Mouse (Mus musculus) kidney, postnatal 0 days (tissue): ENCODE data around the gene Farp1. TPM values are rescaled to one million over a fixed set of nuclear protein-coding genes. Genes with fewer than 3 reads are reported as not detected.
A peak's percentile ranks its signal among the peaks of the same experiment; 100 is the strongest.
"Not testable (repeated sequence)": the region's sequence is repeated elsewhere in the genome, so short reads cannot be mapped to it uniquely, and the experiment has no call there.

Experiments
- ATAC-seq: fragments of 200-750 bp; cut with Nextera tagmentation; replicated peaks from 2 replicates; pipeline ENCODE4 v1.8.0; 2017; ENCODE audit warnings: low read depth, moderate number of reproducible peaks, moderate TSS enrichment, moderate library complexity; ENCODE audit not compliant: low FRiP score
- DNase-seq: peaks from one replicate; pipeline ENCODE4 v3.0.0-alpha.2; 2016; ENCODE audit warnings: low spot score
- H3K27ac ChIP-seq: fragments of 300-500 bp; sonication (generic); 2 replicates; pipeline ENCODE4 v1.5.1; 2014; ENCODE audit warnings: mild to moderate bottlenecking
- H3K27me3 ChIP-seq: fragments of 300-500 bp; sonication (generic); 2 replicates; pipeline ENCODE4 v1.6.1; 2014; ENCODE audit warnings: low read length, mixed read lengths; ENCODE audit not compliant: insufficient read depth
- H3K36me3 ChIP-seq: fragments of 300-500 bp; sonication (generic); 2 replicates; pipeline ENCODE4 v1.6.1; 2014; ENCODE audit warnings: low read length, mixed read lengths; ENCODE audit not compliant: insufficient read depth
- H3K4me1 ChIP-seq: fragments of 300-500 bp; sonication (generic); replicated peaks from 2 replicates; pipeline ENCODE4 v1.6.1; 2014; ENCODE audit warnings: antibody characterized with exemption, low read length, mixed read lengths; ENCODE audit not compliant: insufficient read depth
- H3K4me2 ChIP-seq: fragments of 300-500 bp; sonication (generic); 2 replicates; pipeline ENCODE4 v1.6.1; 2014; ENCODE audit warnings: mild to moderate bottlenecking, low read length, moderate library complexity, mixed read lengths
- H3K4me3 ChIP-seq: fragments of 300-500 bp; sonication (generic); replicated peaks from 2 replicates; pipeline ENCODE4 v1.5.1; 2014; ENCODE audit warnings: low read depth, low read length
- H3K9ac ChIP-seq: fragments of 300-500 bp; sonication (generic); 2 replicates; pipeline ENCODE4 v1.6.1; 2014; ENCODE audit warnings: low read depth, low read length
- H3K9me3 ChIP-seq: fragments of 300-500 bp; sonication (generic); replicated peaks from 2 replicates; pipeline ENCODE4 v1.6.1; 2016; ENCODE audit warnings: low read length, inconsistent platforms, mixed read lengths
- CTCF ChIP-seq: IDR thresholded peaks from 2 replicates; pipeline ENCODE4 v1.5.1; 2016; ENCODE audit warnings: antibody characterized with exemption, low read depth, mild to moderate bottlenecking, moderate library complexity
- WGBS: fragments of 180-500 bp; shearing (Covaris S2); extraction: QIAGEN DNeasy Blood & Tissue Kit; methylation state at CpG from one replicate; pipeline ENCODE4 v1.1.7; 2014; 5-methylcytosine and 5-hydroxymethylcytosine counted together
- polyA plus RNA-seq: library from polyadenylated mRNA; unstranded; fragments of >200 nt; fragmentation: Nextera tagmentation; extraction: Ambion mirVana; gene quantifications from 2 replicates; pipeline ENCODE4 v1.2.1, GENCODE M21; 2015

Farp1 gene
- polyA plus RNA-seq, 1 experiment from 2014 or later: 23.4 TPM

- TF ChIP-seq CTCF: no peak
- Histone ChIP-seq H3K4me1 (peaks cover 12% of the 10 kb centered on the region; the same call in 1 of the 2 replicates), H3K9me3 (no peaks in the 10 kb centered on the region), H3K4me3 (peak overlapping the region; percentile 98), H3K9ac (peak overlapping the region; percentile 87), H3K27me3 (no peaks in the 10 kb centered on the region), H3K27ac (peak overlapping the region; percentile 83), H3K4me2 (peak overlapping the region; percentile 67), H3K36me3 (no peaks in the 10 kb centered on the region)
- ATAC-seq (no peak), DNase-seq (peak; percentile 64)
- 1% methylated on average over 19 of the region's 19 CpGs for WGBS
Observed at GRCm38 (mm10) chr14:121036612-121037221, 1.7 kb downstream of the Farp1 start.

- Histone ChIP-seq H3K4me3 (peak overlapping the region; percentile 98), H3K27ac (peak overlapping the region; percentile 83; the same call in 1 of the 2 replicates), H3K9ac (peak overlapping the region; percentile 87), H3K36me3 (no peaks in the 10 kb centered on the region), H3K9me3 (no peaks in the 10 kb centered on the region), H3K4me2 (peak overlapping the region; percentile 67), H3K27me3 (no peaks in the 10 kb centered on the region), H3K4me1 (peaks cover 12% of the 10 kb centered on the region; the same call in 1 of the 2 replicates)
- DNase-seq: no peak
- ATAC-seq: no peak
- 2% methylated on average over 7 of the region's 7 CpGs for WGBS
- no peak for TF ChIP-seq CTCF
Observed at GRCm38 (mm10) chr14:121037276-121037675, 2.3 kb downstream of the Farp1 start.

GRCm38 (mm10) chr14:121038676-121039075 lies 3.7 kb downstream of the Farp1 start:
- H3K9ac ChIP-seq: no peak overlapping the region
- peaks cover 12% of the 10 kb centered on the region; the same call in 1 of the 2 replicates for H3K4me1 ChIP-seq
- ATAC-seq (no peak), DNase-seq (no peak)
- H3K4me2 ChIP-seq: no peak overlapping the region
- no peak overlapping the region for H3K4me3 ChIP-seq
- H3K27me3 ChIP-seq: no peaks in the 10 kb centered on the region
- 61% methylated on average over 5 of the region's 5 CpGs for WGBS
- no peak for TF ChIP-seq CTCF
- H3K27ac ChIP-seq: no peak overlapping the region
- H3K9me3 ChIP-seq: no peaks in the 10 kb centered on the region
- no peaks in the 10 kb centered on the region for H3K36me3 ChIP-seq

GRCm38 (mm10) chr14:121044145-121044544 lies 9.1 kb downstream of the Farp1 start:
- Histone ChIP-seq H3K9ac (no peak overlapping the region), H3K9me3 (no peaks in the 10 kb centered on the region), H3K4me3 (no peak overlapping the region), H3K27ac (no peak overlapping the region), H3K27me3 (no peaks in the 10 kb centered on the region), H3K4me1 (0 out of 2 replicates have a peak, but pooled peaks cover 5% of the 10 kb centered on the region), H3K4me2 (no peak overlapping the region), H3K36me3 (no peaks in the 10 kb centered on the region)
- WGBS: 82% methylated on average over 3 of the region's 3 CpGs
- DNase-seq: no peak
- no peak for TF ChIP-seq CTCF
- ATAC-seq: no peak

- ATAC-seq (no peak), DNase-seq (no peak)
- no peaks in the 10 kb centered on the region for H3K9me3 ChIP-seq
- no peak overlapping the region for H3K4me2 ChIP-seq
- H3K36me3 ChIP-seq: no peaks in the 10 kb centered on the region
- no peak overlapping the region for H3K4me3 ChIP-seq
- no peak overlapping the region for H3K27ac ChIP-seq
- 82% methylated on average over 9 of the region's 9 CpGs for WGBS
- peaks cover 17% of the 10 kb centered on the region; the same call in 1 of the 2 replicates for H3K4me1 ChIP-seq
- H3K27me3 ChIP-seq: no peaks in the 10 kb centered on the region
- TF ChIP-seq CTCF: no peak
- H3K9ac ChIP-seq: no peak overlapping the region
Observed at GRCm38 (mm10) chr14:121046313-121046961, 11.4 kb downstream of the Farp1 start.

GRCm38 (mm10) chr14:121047780-121048179 lies 12.8 kb downstream of the Farp1 start:
- H3K4me3 ChIP-seq: no peak overlapping the region
- 69% methylated on average over 6 of the region's 6 CpGs for WGBS
- no peaks in the 10 kb centered on the region for H3K9me3 ChIP-seq
- no peak for DNase-seq
- no peak overlapping the region for H3K4me2 ChIP-seq
- H3K27me3 ChIP-seq: no peaks in the 10 kb centered on the region
- no peaks in the 10 kb centered on the region for H3K36me3 ChIP-seq
- H3K27ac ChIP-seq: no peak overlapping the region
- no peak for ATAC-seq
- peaks cover 21% of the 10 kb centered on the region; the same call in 1 of the 2 replicates for H3K4me1 ChIP-seq
- H3K9ac ChIP-seq: no peak overlapping the region
- TF ChIP-seq CTCF: no peak

GRCm38 (mm10) chr14:121051002-121051401 lies 16.0 kb downstream of the Farp1 start:
- WGBS: 68% methylated on average over 3 of the region's 4 CpGs
- not testable (repeated sequence) for H3K27ac ChIP-seq, H3K4me3 ChIP-seq, H3K36me3 ChIP-seq, H3K4me2 ChIP-seq, ATAC-seq, H3K9ac ChIP-seq, H3K9me3 ChIP-seq, H3K27me3 ChIP-seq
- peak; percentile 42 for DNase-seq
- peaks cover 42% of the 10 kb centered on the region for H3K4me1 ChIP-seq
